Mouse (Mus musculus) C2C12 (cell line): Measurements from ENCODE around the gene Eomes.

Source experiments
- CEBPB ChIP-seq: IDR thresholded peaks from one replicate; pipeline ENCODE4 v1.6.1; 2011; ENCODE audit warnings: low read depth, mild to moderate bottlenecking, control low read depth, moderate library complexity
- CTCF ChIP-seq: IDR thresholded peaks from one replicate; pipeline ENCODE4 v1.5.1; 2011; ENCODE audit not compliant: control insufficient read depth, insufficient read depth, insufficient read length
- MAX ChIP-seq: IDR thresholded peaks from one replicate; pipeline ENCODE4 v1.6.1; 2011; ENCODE audit warnings: mild to moderate bottlenecking, control low read depth
- MYOD1 ChIP-seq: IDR thresholded peaks from one replicate; pipeline ENCODE4 v1.6.1; 2011; ENCODE audit warnings: low read depth; ENCODE audit not compliant: control insufficient read depth, insufficient read length
- MYOG ChIP-seq: IDR thresholded peaks from one replicate; pipeline ENCODE4 v1.6.1; 2011; ENCODE audit not compliant: control insufficient read depth, insufficient read length; ENCODE audit errors: extremely low read depth
- USF1 ChIP-seq: IDR thresholded peaks from one replicate; pipeline ENCODE4 v1.6.1; 2011; ENCODE audit warnings: low read depth, mild to moderate bottlenecking, control low read depth, moderate library complexity

DNA sequence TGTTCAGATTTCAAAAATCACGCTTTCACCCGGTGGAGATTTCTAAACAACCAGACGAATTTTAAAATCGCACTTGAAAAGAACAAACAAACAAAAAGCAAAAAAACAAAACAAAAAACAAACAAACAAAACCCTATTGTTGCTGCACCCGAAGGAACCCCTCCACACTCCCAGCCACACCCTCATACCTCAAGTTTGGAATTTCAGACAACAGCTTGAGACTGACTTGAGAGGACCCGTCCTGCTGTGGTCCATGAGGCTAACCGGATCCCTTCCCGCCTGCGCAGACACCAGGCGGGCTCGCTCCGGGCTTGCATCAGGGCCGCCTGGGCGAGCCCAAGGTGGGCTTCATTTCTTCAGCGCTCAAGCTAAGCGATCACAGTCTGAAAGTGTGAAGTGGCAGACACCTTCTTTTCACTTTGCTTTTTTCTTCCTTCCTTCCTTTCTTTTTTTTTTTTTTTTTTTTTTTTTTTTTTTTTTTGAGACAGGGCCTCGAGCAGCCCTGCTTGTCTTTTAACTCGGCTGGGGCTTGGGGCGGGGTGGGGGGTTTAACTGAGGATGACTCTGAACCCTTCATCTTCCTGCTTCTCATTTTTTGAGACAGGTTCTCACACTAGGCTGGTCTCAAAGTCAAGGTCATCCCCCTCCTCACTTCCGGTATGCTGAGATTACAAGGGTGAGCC is 11.0 kb downstream of the Eomes start:
- TF ChIP-seq CTCF (no peak), MYOD1 (no peak), USF1 (no peak), MAX (no peak), CEBPB (no peak), MYOG (no peak)
